Comparison of ENCODE assay signal across 20 mouse cellular contexts in the genomic region with DNA sequence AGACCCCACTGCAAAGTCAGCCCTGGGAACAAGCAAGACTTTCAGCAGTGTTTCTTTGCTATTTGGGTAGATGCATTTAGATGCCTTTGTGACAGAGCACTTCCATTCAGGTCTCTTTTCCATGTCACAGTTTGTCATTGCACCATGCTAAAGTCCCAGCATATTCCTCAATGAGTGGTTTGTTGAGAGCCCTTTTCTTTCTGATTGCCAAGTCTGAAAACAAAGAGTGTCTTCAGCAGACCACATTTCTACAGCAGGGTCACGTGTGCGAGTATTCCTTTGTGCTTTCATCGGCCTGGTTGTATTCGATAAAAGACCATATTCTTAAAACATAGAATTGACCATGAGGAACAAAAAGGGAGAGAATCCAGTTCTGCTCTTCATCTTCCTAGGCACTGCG. TPM values are rescaled to one million over a fixed set of nuclear protein-coding genes. Genes with fewer than 3 reads are reported as not detected.
DNase-seq lines count a peak whose midpoint lies in the region; ATAC-seq and TF ChIP-seq lines count a peak whose summit lies in the region.
"Had no signal": no experiment of that assay in that cellular context is flagged by ENCODE, and none has a peak within 500 bp of the region (broad histone marks: within the 10 kb centered on the region; RNA-seq: fewer than 3 reads in every experiment).

No protein-coding gene starts in this region.

- H3K9me3 ChIP-seq in hindbrain, embryonic 13.5 days: no peaks in the 10 kb centered on the region
- H3K9me3 ChIP-seq in hindbrain, embryonic 11.5 days (ENCODE audit: control insufficient read depth, low read length): no peaks in the 10 kb centered on the region
- H3K9me3 ChIP-seq in neural tube, embryonic 11.5 days (ENCODE audit: control insufficient read depth, low read length): no peaks in the 10 kb centered on the region
- no peaks in the 10 kb centered on the region for H3K9me3 ChIP-seq in intestine, postnatal 0 days (ENCODE audit: control insufficient read depth)
- H3K9me3 ChIP-seq: heart, embryonic 10.5 days; intestine, embryonic 15.5 days; limb, embryonic 10.5 days had no signal

- no peaks in the 10 kb centered on the region for H3K36me3 ChIP-seq in hindbrain, embryonic 13.5 days
- no peaks in the 10 kb centered on the region for H3K36me3 ChIP-seq in hindbrain, embryonic 11.5 days (ENCODE audit: control insufficient read depth, insufficient read depth, low read length)
- H3K36me3 ChIP-seq in neural tube, embryonic 11.5 days (ENCODE audit: control insufficient read depth, insufficient read depth, low read length): no peaks in the 10 kb centered on the region
- H3K36me3 ChIP-seq in intestine, postnatal 0 days (ENCODE audit: control insufficient read depth, insufficient read depth): no peaks in the 10 kb centered on the region
- H3K36me3 ChIP-seq: heart, embryonic 10.5 days; intestine, embryonic 15.5 days; limb, embryonic 10.5 days had no signal

- no peak overlapping the region for H3K4me2 ChIP-seq in hindbrain, embryonic 13.5 days
- no peak overlapping the region for H3K4me2 ChIP-seq in hindbrain, embryonic 11.5 days (replicated peaks; ENCODE audit: low read depth, low read length)
- H3K4me2 ChIP-seq in neural tube, embryonic 11.5 days (ENCODE audit: low read depth): no peak overlapping the region
- H3K4me2 ChIP-seq in intestine, postnatal 0 days (replicated peaks; ENCODE audit: low read depth): no peak overlapping the region
- H3K4me2 ChIP-seq: intestine, embryonic 15.5 days had no signal

- no peak for TF ChIP-seq CTCF in cerebellum, adult 2 months (IDR thresholded peaks at IDR 0.05; ENCODE audit: borderline replicate concordance, insufficient read depth, low read depth, low read length)
- TF ChIP-seq CTCF in intestine, postnatal 0 days (IDR thresholded peaks at IDR 0.05; ENCODE audit: low read depth): no peak

- DNase-seq in cerebellum, adult 2 months: no peak
- DNase-seq in cerebellum, postnatal 36 days: no peak
- DNase-seq in hindbrain, embryonic 11.5 days (ENCODE audit: low spot score): no peak
- DNase-seq in neural tube, embryonic 11.5 days (ENCODE audit: low spot score): no peak
- no peak for DNase-seq in neural tube, embryonic 10.5 days (ENCODE audit: extremely low spot score, low spot score)
- peak; percentile 55 for DNase-seq in telencephalon, adult 2 months (ENCODE audit: low read depth, low spot score)
- DNase-seq: adrenal gland, postnatal 14 days; cerebellum, adult 9-10 months; gastrocnemius, adult 2 months; heart, postnatal 4 days; kidney, adult 9 months; kidney, postnatal 25 days; liver; lung, postnatal 4 days; thymus, postnatal 25 days had no signal

- no peak for ATAC-seq in hindbrain, embryonic 13.5 days (ENCODE audit: low FRiP score)
- no peak for ATAC-seq in hindbrain, embryonic 11.5 days (ENCODE audit: low FRiP score)
- ATAC-seq in neural tube, embryonic 11.5 days (ENCODE audit: insufficient read depth, low FRiP score, low TSS enrichment): 0 out of 2 replicates have a peak, but pooled peaks have one; percentile 37
- no peak for ATAC-seq in intestine, postnatal 0 days
- ATAC-seq: intestine, embryonic 15.5 days had no signal

- no peak for TF ChIP-seq POLR2A in cerebellum, adult 2 months (IDR thresholded peaks at IDR 0.05; ENCODE audit: borderline replicate concordance, insufficient read depth, low read length)

- H3K27ac ChIP-seq in cerebellum, adult 2 months (ENCODE audit: insufficient read depth, low read length): peak overlapping the region; percentile 23; the same call in 1 of the 2 replicates
- H3K27ac ChIP-seq in hindbrain, embryonic 13.5 days: peak overlapping the region; percentile 60
- no peak overlapping the region for H3K27ac ChIP-seq in hindbrain, embryonic 11.5 days (ENCODE audit: low read depth, low read length)
- H3K27ac ChIP-seq in neural tube, embryonic 11.5 days (ENCODE audit: low read depth, low read length): peak overlapping the region; percentile 53
- H3K27ac ChIP-seq in intestine, postnatal 0 days (ENCODE audit: low read depth, low read length): no peak overlapping the region
- H3K27ac ChIP-seq: gastrocnemius, adult 2 months; heart, embryonic 10.5 days; intestine, embryonic 15.5 days; limb, embryonic 10.5 days had no signal

- no peak overlapping the region for H3K4me3 ChIP-seq in cerebellum, adult 2 months (replicated peaks; ENCODE audit: insufficient read depth, low read depth, low read length)
- no peak overlapping the region for H3K4me3 ChIP-seq in hindbrain, embryonic 13.5 days
- no peak overlapping the region for H3K4me3 ChIP-seq in hindbrain, embryonic 11.5 days (ENCODE audit: low read depth, low read length)
- no peak overlapping the region for H3K4me3 ChIP-seq in neural tube, embryonic 11.5 days (ENCODE audit: low read depth, low read length)
- no peak overlapping the region for H3K4me3 ChIP-seq in intestine, postnatal 0 days (ENCODE audit: low read depth, low read length)
- H3K4me3 ChIP-seq: gastrocnemius, adult 2 months; heart, embryonic 10.5 days; intestine, embryonic 15.5 days; limb, embryonic 10.5 days had no signal

- H3K9ac ChIP-seq in hindbrain, embryonic 13.5 days: no peak overlapping the region
- no peak overlapping the region for H3K9ac ChIP-seq in hindbrain, embryonic 11.5 days (ENCODE audit: low read depth, low read length)
- H3K9ac ChIP-seq in neural tube, embryonic 11.5 days (ENCODE audit: low read length): no peak overlapping the region
- no peak overlapping the region for H3K9ac ChIP-seq in intestine, postnatal 0 days (ENCODE audit: low read depth, low read length)
- H3K9ac ChIP-seq: intestine, embryonic 15.5 days had no signal

- no peaks in the 10 kb centered on the region for H3K27me3 ChIP-seq in cerebellum, adult 2 months (ENCODE audit: control insufficient read depth, insufficient read depth, low read length)
- H3K27me3 ChIP-seq in hindbrain, embryonic 13.5 days: no peaks in the 10 kb centered on the region
- H3K27me3 ChIP-seq in hindbrain, embryonic 11.5 days (ENCODE audit: control insufficient read depth, insufficient read depth, low read length): no peaks in the 10 kb centered on the region
- no peaks in the 10 kb centered on the region for H3K27me3 ChIP-seq in neural tube, embryonic 11.5 days (ENCODE audit: control insufficient read depth, insufficient read depth, low read length)
- H3K27me3 ChIP-seq in intestine, postnatal 0 days (replicated peaks; ENCODE audit: control insufficient read depth, insufficient read depth, low read length): no peaks in the 10 kb centered on the region
- H3K27me3 ChIP-seq: intestine, embryonic 15.5 days had no signal

- 81% methylated on average over 5 of the region's 5 CpGs for WGBS in cerebellum, adult 2 months
- 81% methylated on average over 5 of the region's 5 CpGs for WGBS in hindbrain, embryonic 13.5 days
- WGBS in hindbrain, embryonic 11.5 days: 83% methylated on average over 5 of the region's 5 CpGs
- 77% methylated on average over 5 of the region's 5 CpGs for WGBS in neural tube, embryonic 11.5 days
- WGBS in intestine, postnatal 0 days: 94% methylated on average over 5 of the region's 5 CpGs

- H3K4me1 ChIP-seq in cerebellum, adult 2 months (ENCODE audit: control insufficient read depth, insufficient read depth, low read length): 0 out of 2 replicates have a peak, but pooled peaks cover 3% of the 10 kb centered on the region
- peaks cover 33% of the 10 kb centered on the region for H3K4me1 ChIP-seq in hindbrain, embryonic 13.5 days (replicated peaks)
- no peaks in the 10 kb centered on the region for H3K4me1 ChIP-seq in hindbrain, embryonic 11.5 days (replicated peaks; ENCODE audit: control insufficient read depth, insufficient read depth, low read length)
- H3K4me1 ChIP-seq in neural tube, embryonic 11.5 days (ENCODE audit: control insufficient read depth, insufficient read depth, low read length): peaks cover 6% of the 10 kb centered on the region
- peaks cover 4% of the 10 kb centered on the region; the same call in 1 of the 2 replicates for H3K4me1 ChIP-seq in intestine, postnatal 0 days (replicated peaks; ENCODE audit: control insufficient read depth, insufficient read depth, low read length)
- H3K4me1 ChIP-seq: heart, embryonic 10.5 days; intestine, embryonic 15.5 days had no signal

RNA-seq across cellular contexts. Expression of gene Trim2, which starts 14.4 kb away (rescaled TPM):
- 120 and 129 TPM in 2 replicates for polyA plus RNA-seq in cerebellum, adult 2 months (2012; rRNA removed)
- polyA plus RNA-seq in hindbrain, embryonic 13.5 days (2015; fragmentation: Nextera tagmentation; extraction: Ambion mirVana): 131 and 137 TPM in 2 replicates
- 104 and 109 TPM in 2 replicates for polyA plus RNA-seq in hindbrain, embryonic 11.5 days (2014; fragmentation: Nextera tagmentation; extraction: Ambion mirVana)
- 107 and 115 TPM in 2 replicates for polyA plus RNA-seq in neural tube, embryonic 11.5 days (2014; fragmentation: Nextera tagmentation; extraction: Ambion mirVana)
- 21.2 and 22.5 TPM in 2 replicates for polyA plus RNA-seq in intestine, postnatal 0 days (2015; fragmentation: Nextera tagmentation; extraction: Ambion mirVana)

Comparison
In these comparisons a context has a peak if more than half of its experiments do, and no peak if none do; other contexts are left out.
1. H3K27ac ChIP-seq: peak in cerebellum, adult 2 months (single experiment), hindbrain, embryonic 13.5 days (single experiment) and neural tube, embryonic 11.5 days (single experiment); none in hindbrain, embryonic 11.5 days (single experiment) and intestine, postnatal 0 days (single experiment).